Mouse (Mus musculus) monocyte, adult 2 months (primary cell): ENCODE data around the gene Cpn1.
A peak's percentile ranks its signal among the peaks of the same experiment; 100 is the strongest.
"Not testable (repeated sequence)": the region's sequence is repeated elsewhere in the genome, so short reads cannot be mapped to it uniquely, and the experiment has no call there.

ENCODE experiments used
- DNase-seq, 2 experiments: peaks; one replicate each; pipeline ENCODE4 v3.0.0; 2022; ENCODE audit warnings: low spot score in 2 of 2, low read depth in 1 of 2

The Cpn1 gene

GRCm38 (mm10) chr19:43990362-43990761, 4.0 kb upstream of the Cpn1 start:
- no peak for DNase-seq

DNA sequence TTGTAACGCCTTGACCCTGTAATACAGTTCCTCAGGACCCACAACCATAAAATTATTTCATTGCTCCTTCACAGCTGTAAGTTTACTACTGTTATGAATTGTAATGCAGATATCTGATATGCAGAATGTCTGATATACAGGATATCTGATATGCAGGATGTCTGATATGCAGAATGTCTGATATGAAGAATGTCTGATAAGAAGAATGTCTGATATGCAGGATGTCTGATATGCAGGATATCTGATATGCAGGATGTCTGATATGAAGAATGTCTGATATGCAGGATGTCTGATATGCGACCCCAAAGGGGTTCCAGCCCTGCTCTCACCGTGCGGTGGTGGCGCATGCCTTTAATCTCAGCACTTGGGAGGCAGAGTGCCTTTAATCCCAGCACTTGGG, 4.4 kb downstream of the Cpn1 start:
- DNase-seq, result no peak

GRCm38 (mm10) chr19:43980711-43981110, 5.6 kb downstream of the Cpn1 start:
- no peak for DNase-seq

DNA sequence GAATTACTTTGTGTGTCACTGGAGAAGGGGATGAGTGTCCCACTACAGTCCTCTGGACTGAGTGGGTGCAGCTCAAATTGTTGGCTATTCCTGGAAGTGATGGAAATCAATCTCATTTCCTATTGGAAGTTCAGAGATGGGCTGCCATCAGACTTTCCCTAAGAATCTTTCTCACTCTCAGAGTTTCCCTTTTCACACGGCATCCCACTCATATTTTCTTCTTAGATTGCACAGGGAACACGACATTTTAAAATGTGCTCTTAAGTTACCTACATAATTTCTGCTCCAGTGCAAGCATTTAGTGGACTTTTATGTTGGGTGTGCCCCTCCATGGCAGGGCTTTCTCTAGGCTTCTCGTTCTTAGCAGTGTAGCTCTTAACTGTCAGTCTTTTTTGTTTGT, 8.6 kb downstream of the Cpn1 start:
- no peak for DNase-seq

DNA sequence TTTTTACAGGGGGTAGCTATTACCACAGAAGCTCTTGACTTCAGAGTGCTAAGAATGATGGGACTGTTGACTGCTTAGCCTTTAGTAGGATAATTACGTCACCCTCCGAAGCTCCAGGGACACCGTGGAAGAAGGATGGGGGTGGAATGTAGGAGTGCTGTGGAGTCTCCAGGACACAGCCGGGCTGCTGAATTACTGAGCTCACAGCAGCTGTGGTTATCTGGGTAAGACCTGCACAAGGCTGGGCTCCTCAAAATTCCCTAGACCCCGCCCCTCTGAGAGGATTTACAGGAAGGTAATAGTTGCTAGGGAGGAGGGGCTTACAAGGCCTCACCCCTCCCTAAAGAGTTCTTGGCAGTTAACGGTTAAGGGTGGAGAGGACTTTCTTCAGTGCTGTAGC, 9.7 kb downstream of the Cpn1 start:
- no peak for DNase-seq

- DNase-seq, result no peak
These were observed 12.1 kb downstream of the Cpn1 start for GRCm38 (mm10) chr19:43974221-43974620.

DNA sequence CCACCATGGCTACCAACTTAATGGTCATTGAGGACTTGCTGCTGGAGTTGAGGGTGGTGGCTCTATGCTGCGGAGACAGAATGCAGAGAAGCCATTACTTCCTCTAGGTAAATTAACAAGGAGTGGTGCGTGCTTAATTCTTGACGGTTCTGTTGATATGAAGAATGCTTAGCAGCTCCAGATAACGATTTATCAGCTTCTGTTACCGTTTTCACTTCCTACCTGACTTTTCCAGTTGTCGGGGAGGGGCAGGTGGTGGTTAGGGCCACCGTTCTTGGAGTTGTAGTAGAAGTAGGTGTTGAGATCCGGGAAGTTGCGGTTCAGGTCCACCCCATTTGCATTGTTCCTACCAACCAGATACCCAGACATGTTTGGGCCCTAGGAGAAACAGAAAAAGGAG, 12.6 kb downstream of the Cpn1 start:
- DNase-seq, result no peak

DNA sequence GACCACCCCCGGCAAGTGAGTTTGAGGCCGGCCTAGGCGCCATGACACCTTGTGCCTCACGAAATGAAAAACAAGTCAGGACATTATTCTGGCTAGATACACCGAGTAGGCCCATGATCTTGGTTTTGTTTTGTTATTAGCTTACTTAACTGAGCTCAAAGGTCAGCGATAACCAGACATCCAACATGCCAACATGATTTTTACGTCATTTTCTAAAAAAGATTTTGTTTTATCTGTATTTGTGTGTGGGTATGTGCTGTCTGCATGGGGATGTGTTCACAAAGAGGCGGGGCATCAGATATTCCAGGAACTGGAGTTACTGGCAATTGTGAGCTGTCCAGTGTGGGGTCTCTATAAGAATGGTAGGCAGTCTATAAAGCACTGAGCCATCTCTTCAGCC, 14.2 kb downstream of the Cpn1 start:
- no peak for DNase-seq

GRCm38 (mm10) chr19:43968436-43969026, 17.8 kb downstream of the Cpn1 start:
- DNase-seq, result no peak

DNA sequence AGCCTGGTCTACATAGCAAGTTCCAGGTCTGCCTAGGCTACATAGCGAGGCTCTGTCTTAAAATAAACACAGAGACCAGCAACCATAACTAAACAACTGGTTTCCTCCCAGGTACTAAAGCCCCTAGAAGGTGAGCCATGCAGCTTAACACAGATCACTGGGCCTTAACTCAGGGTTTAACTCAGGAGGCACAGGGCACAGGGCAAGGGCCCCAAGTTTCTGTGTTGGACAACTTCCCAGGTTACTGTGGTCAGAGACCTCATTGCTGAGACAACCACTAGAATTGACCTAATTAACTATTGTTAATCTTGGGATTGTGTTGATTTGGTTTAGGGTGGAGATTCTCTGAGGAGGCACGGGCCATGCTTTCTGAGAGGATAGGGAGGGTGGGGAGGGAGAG, 19.9 kb downstream of the Cpn1 start:
- no peak for DNase-seq

- DNase-seq, result peak; percentile 37 to 61
These were observed 20.8 kb downstream of the Cpn1 start for GRCm38 (mm10) chr19:43965496-43966085.

GRCm38 (mm10) chr19:43962795-43963194, 23.6 kb downstream of the Cpn1 start:
- DNase-seq, result no peak

GRCm38 (mm10) chr19:43961185-43961584, 25.2 kb downstream of the Cpn1 start:
- DNase-seq, result no peak

DNA sequence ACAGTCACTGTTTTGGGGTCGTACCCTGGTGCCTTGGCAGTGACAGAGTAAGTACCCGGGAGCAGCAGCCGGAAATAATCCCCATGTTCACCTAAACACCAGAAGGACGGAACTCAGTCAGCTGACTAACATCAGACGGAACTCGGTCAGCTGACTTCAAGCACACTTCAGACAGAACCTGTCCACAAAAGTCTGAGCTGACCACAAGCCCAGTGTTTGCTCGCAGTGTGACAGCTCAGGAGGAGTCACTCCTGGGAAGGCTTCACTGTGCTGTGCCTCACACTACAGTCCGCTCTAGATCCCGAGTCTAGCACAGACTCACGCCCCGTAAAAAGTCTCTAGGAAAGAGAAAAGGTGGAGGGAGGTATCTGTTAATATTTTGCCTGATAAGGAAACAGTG, 26.3 kb downstream of the Cpn1 start:
- DNase-seq, result no peak

- DNase-seq, result peak; percentile 44 to 46
These were observed 27.2 kb downstream of the Cpn1 start for GRCm38 (mm10) chr19:43959162-43959561.

DNA sequence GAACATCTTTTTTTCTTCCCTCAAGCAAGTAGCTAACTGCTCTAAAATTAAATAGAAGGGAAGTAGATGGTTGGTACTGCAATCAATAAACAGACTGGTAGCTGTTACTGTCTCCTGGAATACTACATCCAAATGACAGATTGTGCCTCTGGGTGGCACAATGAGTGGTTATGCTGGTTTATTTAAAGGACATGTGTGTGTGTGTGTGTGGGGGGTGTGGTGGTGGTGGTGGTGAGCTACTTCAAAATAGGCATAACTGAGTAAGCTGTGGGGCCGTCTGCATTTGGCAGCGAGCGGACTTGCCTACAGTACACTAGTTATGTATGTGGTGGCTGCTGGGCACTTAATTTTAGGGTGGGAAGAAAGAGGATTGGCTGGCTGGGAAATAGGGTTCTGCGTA, 28.5 kb downstream of the Cpn1 start:
- DNase-seq, result no peak

DNA sequence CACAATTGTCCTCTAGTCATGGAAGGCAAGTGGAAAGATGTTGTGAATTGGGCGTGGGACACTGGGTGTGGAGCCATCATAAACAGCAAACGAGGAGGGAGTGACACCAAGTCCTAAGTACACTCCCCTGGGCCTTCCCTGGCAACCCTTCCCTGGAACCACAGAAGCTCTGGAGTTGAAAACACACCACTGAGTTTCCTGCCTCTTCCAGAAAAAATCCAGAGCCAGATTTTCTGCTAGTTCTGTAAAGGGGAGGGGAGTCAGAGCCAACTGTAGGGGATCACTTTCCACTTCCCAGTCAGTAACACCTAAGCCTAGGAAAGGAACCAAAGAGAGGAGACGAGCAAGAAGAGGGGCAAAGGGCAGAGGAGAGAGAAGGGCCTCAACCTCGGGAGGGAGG, 29.0 kb downstream of the Cpn1 start:
- no peak for DNase-seq

GRCm38 (mm10) chr19:43955266-43955665, 31.1 kb downstream of the Cpn1 start:
- DNase-seq, result no peak

DNA sequence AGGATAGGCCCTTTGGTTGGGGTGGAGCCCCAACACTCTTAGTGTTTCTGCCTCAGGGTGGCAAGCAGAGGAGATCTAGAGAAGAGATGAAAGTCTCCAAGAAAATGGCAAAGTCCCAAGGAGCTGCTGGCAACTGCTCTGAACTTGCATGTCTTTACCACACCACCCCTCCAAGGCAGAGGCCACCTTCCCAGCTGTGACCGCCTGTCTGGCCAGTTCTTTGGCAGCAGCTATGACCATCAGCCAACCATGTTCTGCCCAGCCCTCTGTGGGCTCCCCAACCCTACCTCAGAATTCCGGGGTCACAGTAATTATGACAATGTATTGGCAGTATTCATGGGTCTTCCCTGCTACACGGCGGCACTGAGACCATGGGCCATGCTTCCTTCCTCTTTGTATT, 31.5 kb downstream of the Cpn1 start:
- no peak for DNase-seq

GRCm38 (mm10) chr19:43952936-43953335, 33.4 kb downstream of the Cpn1 start:
- DNase-seq, result not testable (repeated sequence)

- DNase-seq, result no peak
These were observed 37.1 kb downstream of the Cpn1 start for GRCm38 (mm10) chr19:43949111-43949810.

- no peak for DNase-seq
These were observed 41.8 kb downstream of the Cpn1 start for GRCm38 (mm10) chr19:43944566-43944965.

- DNase-seq, result no peak
These were observed 43.3 kb downstream of the Cpn1 start for GRCm38 (mm10) chr19:43943076-43943475.
